Mouse (Mus musculus) adrenal gland, postnatal 4 days (tissue): Measurements from ENCODE around the gene Epx. TPM values are rescaled to one million over a fixed set of nuclear protein-coding genes. Genes with fewer than 3 reads are reported as not detected.

Source experiments
- DNase-seq, 2 experiments: peaks; one replicate each; pipeline ENCODE4 v3.0.0; 2021 to 2022; ENCODE audit warnings: low spot score in 2 of 2, mixed read lengths in 2 of 2
- total RNA-seq, 2 experiments: library from RNA; stranded (reverse); gene quantifications; 2 replicates each; pipeline ENCODE4 v1.2.3; 2021

Gene Epx
- total RNA-seq, 2 experiments from 2014 or later: 0.45 to 0.99 TPM

- DNase-seq: no peak
Observed at GRCm38 (mm10) chr11:87841436-87841835, 33.9 kb downstream of the Epx start.

GRCm38 (mm10) chr11:87840676-87841075 is 34.7 kb downstream of the Epx start:
- no peak for DNase-seq

DNA sequence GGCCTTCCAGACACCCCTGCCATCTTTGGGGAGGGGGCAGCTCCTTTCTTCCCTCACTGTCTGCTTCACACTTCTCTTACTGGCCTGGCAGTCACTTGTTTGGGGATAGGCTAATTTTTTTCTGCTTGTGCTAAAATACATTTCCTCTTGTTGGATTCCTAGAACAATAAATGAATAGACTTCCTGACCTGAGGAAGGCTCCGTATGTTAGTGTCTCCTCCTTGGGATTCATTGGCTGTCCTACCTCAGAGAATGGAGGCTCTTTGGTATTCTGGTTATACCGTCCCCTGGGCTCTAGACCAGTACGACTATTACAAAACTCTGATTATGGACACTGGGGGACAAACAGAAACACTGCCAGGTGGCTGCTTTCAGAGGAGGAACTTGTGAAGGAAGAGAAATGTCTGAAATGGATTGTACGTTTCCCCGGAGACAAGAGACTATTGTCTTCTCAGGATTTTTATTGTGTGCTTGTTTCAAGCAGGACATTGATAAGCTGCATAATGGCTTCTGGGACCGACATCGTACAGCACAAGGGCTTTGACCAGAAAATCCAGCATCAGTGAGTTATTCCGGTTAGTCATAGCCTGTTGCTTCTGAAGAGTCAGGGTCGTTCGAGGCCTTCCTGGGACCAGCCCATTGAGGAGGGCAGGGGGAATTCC is 47.0 kb downstream of the Epx start, which contains the start of gene Lpo:
TSS of gene Lpo (minus strand) at position 51 of the 662 bp plus-strand sequence.
- DNase-seq: no peak

GRCm38 (mm10) chr11:87821502-87821901 is 53.8 kb downstream of the Epx start:
- DNase-seq: no peak

GRCm38 (mm10) chr11:87817443-87817773 is 57.9 kb downstream of the Epx start:
- DNase-seq: no peak

GRCm38 (mm10) chr11:87816707-87817442 is 58.5 kb downstream of the Epx start:
- DNase-seq: no peak

DNA sequence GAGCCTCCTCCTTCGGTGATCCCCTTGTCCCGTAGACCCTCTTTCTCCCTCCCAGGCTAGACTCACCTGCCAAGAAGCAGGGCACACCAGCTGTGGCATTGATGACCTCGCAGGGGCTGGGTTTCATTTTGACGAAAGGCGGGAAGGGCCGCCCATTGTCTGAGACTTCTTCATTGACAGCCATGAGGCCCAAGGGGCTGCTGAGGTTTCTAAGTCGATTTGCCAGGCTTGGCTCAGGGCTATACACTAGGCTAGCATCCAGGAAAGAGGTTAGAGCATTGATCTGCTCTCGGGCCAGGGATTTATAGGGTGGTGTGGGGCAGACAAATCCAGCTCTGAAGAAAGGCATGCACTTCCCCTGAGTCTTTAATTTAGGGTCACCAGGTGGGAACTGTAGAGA is 60.5 kb downstream of the Epx start:
- DNase-seq: no peak

Other genes with a start within 250 kb of the Epx start
- gene Rnf43, start 212.8 kb downstream of the Epx start, total RNA-seq: 1 to 10 TPM; 4.4 to 5.7 TPM
- 10 to 100 TPM; 88.2 to 89.0 TPM for gene Supt4a, start 138.0 kb downstream of the Epx start, total RNA-seq
- gene Tspoap1, start 115.0 kb downstream of the Epx start, total RNA-seq: 1 to 10 TPM; 6.4 to 7.6 TPM
- 10 to 100 TPM in 1 of 2 experiments, 1 to 10 TPM in 1; 2.8 to 12.9 TPM for gene Mpo, start 82.0 kb downstream of the Epx start, total RNA-seq
- gene Lpo, start 47.2 kb downstream of the Epx start, total RNA-seq: not detected
- 10 to 100 TPM; 22.3 to 22.5 TPM for gene Mks1, start 22.3 kb downstream of the Epx start, total RNA-seq
- not detected for gene Olfr462, start 16.7 kb upstream of the Epx start, total RNA-seq
- gene Olfr463, start 21.9 kb upstream of the Epx start, total RNA-seq: not detected
- gene Olfr464, start 45.4 kb upstream of the Epx start, total RNA-seq: not detected
- 100 to 1,000 TPM; 143 to 154 TPM for gene Dynll2, start 112.0 kb upstream of the Epx start, total RNA-seq
- 100 to 1,000 TPM; 299 to 343 TPM for gene Srsf1, start 171.8 kb upstream of the Epx start, total RNA-seq
- 10 to 100 TPM; 56.6 to 56.9 TPM for gene Vezf1, start 192.7 kb upstream of the Epx start, total RNA-seq
- gene Cuedc1, start 222.5 kb upstream of the Epx start, total RNA-seq: 10 to 100 TPM; 59.3 to 65.2 TPM